Mouse (Mus musculus) bone marrow, adult 2 months (tissue): ENCODE data around the gene Npr3. TPM values are rescaled to one million over a fixed set of nuclear protein-coding genes. Genes with fewer than 3 reads are reported as not detected.

Source experiments
- H3K27ac ChIP-seq: fragments of 200-500 bp; 2 replicates; pipeline ENCODE4 v1.5.1; 2012; ENCODE audit warnings: low read depth, mild to moderate bottlenecking, control low read depth, inconsistent platforms, low read length; ENCODE audit not compliant: control insufficient read depth, poor library complexity, insufficient read depth
- H3K4me1 ChIP-seq: fragments of 200-500 bp; 2 replicates; pipeline ENCODE4 v1.6.1; 2011; ENCODE audit warnings: low read length; ENCODE audit not compliant: control insufficient read depth, insufficient read depth
- H3K4me3 ChIP-seq: fragments of 200-500 bp; replicated peaks from 2 replicates; pipeline ENCODE3; 2011; ENCODE audit warnings: mild to moderate bottlenecking, low read depth, low read length, control low read depth; ENCODE audit not compliant: control insufficient read depth
- CTCF ChIP-seq: fragments of 200-500 bp; IDR thresholded peaks from 2 replicates; pipeline ENCODE4 v1.5.1; 2011; ENCODE audit warnings: low read length, control low read depth; ENCODE audit not compliant: control insufficient read depth, insufficient read depth
- POLR2A ChIP-seq: fragments of 200-500 bp; IDR thresholded peaks from 2 replicates; pipeline ENCODE4 v1.6.1; 2011; ENCODE audit warnings: low read depth, mild to moderate bottlenecking, control low read depth, low read length, borderline replicate concordance; ENCODE audit not compliant: control insufficient read depth
- WGBS: fragments of 180-500 bp; shearing (Covaris S2); methylation state at CpG from one replicate; pipeline ENCODE4 v1.1.7; 2018; 5-methylcytosine and 5-hydroxymethylcytosine counted together
- polyA plus RNA-seq: library from polyadenylated mRNA; stranded (reverse); fragments of >200 nt; gene quantifications from 2 replicates; pipeline ENCODE4 v1.2.4, GENCODE M21; 2011; ENCODE audit warnings: low replicate concordance; ENCODE audit not compliant: missing spikeins, insufficient read depth, insufficient read length

The Npr3 gene
- 0.45 and 0.59 TPM in 2 replicates for polyA plus RNA-seq

DNA sequence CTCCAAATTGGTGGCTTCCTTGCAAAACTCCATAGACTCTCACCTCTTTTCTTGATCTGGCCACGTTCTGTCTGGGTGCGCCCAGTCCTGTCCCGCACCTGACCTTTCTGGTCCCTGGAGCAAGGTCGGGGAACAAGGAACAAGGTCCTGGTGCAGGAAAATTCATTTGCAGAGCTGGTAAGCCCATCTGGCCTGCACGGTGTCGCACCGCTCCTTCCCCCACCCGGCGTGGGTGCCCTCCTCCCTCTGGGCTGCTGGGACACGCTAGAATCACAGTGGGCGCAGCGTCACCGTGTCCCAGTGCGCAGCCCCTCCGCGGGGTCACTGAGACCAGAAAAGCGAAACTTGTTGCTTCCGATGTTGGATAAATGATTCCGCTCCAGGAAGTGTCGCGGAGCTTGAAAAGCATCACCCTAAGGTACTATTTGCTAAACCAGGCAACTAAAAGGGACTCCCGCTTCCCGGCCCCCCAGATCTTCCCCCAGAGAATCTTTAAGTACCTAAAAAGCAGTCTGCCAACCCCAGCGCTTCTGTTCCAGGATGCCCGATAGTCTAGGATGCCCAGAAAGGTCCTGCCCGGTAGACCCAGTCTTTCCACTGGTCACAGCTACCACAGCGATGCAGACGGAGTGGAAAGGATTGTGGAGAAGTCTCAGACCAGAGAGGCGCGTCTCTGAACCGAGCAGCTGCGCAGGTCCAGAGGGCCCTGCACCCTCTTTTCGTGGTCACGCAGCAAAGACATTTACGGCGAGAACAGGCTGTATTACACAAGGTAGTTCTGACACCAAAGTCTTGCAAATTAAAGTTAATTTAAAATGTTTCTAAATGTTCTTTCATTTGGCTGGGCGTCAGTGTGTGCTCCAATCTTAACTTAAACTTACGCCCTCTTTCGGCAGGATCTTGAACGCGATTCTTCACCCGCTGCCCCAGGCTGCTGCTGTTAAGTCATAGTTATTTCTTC is at the start of gene Npr3:
Npr3 (minus strand) TSS at position 717 of the 961 bp plus-strand sequence.
- Histone ChIP-seq H3K27ac (no peak within 1 kb of the TSS), H3K4me1 (no peaks in the 10 kb centered on the region), H3K4me3 (no peak within 1 kb of the TSS)
- 1% methylated on average over 42 of the region's 42 CpGs for WGBS
- TF ChIP-seq POLR2A (no peak), CTCF (no peak)

GRCm38 (mm10) chr15:11956129-11956528 is 49.0 kb upstream of the Npr3 start:
- TF ChIP-seq CTCF = no peak
- no peak for TF ChIP-seq POLR2A
- WGBS = 84% methylated on average over 7 of the region's 7 CpGs
- Histone ChIP-seq H3K27ac (no peak overlapping the region), H3K4me3 (no peak overlapping the region), H3K4me1 (no peaks in the 10 kb centered on the region)

DNA sequence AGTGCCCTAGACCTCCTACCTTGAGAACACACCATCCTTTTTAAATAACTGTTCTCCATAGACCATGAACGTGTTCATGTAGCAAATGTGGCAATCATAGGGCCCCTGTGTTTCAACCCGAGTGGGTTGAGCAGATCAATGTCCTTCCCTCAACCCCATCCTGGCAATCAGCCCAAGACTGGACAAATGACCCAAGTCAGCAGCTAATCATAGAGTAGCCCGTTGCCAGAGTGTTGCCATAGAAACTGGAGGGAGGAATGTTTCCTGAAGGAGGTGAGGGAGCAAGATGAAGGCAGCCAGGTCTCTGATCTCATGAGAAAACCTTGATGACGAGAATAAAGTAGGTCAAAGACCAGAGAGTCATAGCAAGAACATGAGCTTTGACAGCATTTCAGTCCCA is 47.1 kb upstream of the Npr3 start:
- 61% methylated on average over 4 of the region's 4 CpGs for WGBS

DNA sequence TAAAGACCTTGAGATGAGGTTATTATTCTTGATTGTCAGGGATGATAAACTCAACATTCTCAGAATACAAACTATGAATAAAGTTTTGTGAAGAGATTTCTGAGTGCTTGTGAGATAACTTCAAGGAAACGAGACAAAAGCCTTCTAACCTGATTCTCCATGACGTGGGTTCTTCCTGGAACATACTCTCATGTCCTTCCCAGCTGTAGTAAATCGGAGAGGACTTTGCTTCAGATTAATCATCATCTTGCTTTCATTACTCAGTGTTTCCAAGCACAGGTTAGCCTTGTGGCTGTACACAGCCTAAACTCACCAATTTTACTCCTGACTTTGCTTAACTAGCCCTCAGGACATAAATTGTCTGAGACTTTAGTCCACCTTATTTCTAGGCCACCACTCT is 45.1 kb upstream of the Npr3 start:
- no peak for TF ChIP-seq CTCF
- no peak for TF ChIP-seq POLR2A
- no peak overlapping the region for H3K27ac ChIP-seq
- H3K4me1 ChIP-seq = no peaks in the 10 kb centered on the region
- H3K4me3 ChIP-seq = no peak overlapping the region
- 75% methylated on average over 3 of the region's 3 CpGs for WGBS

More for the DNA sequence above, 47.1 kb upstream of the Npr3 start:
- Histone ChIP-seq H3K27ac (no peak overlapping the region), H3K4me3 (no peak overlapping the region), H3K4me1 (no peaks in the 10 kb centered on the region)
- TF ChIP-seq POLR2A (no peak), CTCF (no peak)

GRCm38 (mm10) chr15:11951181-11951580 is 44.1 kb upstream of the Npr3 start:
- Histone ChIP-seq H3K27ac (no peak overlapping the region), H3K4me3 (no peak overlapping the region), H3K4me1 (no peaks in the 10 kb centered on the region)
- 89% methylated on average over 7 of the region's 7 CpGs for WGBS
- TF ChIP-seq POLR2A (no peak), CTCF (no peak)

GRCm38 (mm10) chr15:11950144-11950543 is 43.1 kb upstream of the Npr3 start:
- Histone ChIP-seq H3K4me1 (no peaks in the 10 kb centered on the region), H3K4me3 (no peak overlapping the region), H3K27ac (no peak overlapping the region)
- TF ChIP-seq POLR2A (no peak), CTCF (no peak)
- 85% methylated on average over 10 of the region's 10 CpGs for WGBS

DNA sequence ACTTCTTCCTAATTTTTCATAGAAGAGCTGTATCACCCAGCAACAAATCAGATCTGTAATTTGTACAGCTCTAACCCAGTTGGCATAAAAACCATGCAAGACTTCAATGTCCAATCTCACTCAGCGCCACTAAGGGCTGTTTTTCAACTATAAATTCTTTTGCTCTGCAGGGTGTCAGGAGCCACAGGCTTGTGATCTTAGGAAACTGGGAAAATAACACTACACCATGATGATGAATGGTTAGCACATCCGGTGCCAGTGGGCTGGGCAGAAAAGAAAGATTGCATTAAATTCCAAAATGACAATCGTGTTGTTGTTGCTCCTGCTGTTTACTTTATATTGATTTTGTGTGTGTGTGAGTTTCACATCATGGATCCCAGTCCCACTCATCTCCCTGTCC is 42.4 kb upstream of the Npr3 start:
- WGBS = 82% methylated on average over 3 of the region's 3 CpGs
- Histone ChIP-seq H3K4me3 (no peak overlapping the region), H3K4me1 (no peaks in the 10 kb centered on the region), H3K27ac (no peak overlapping the region)
- TF ChIP-seq CTCF (no peak), POLR2A (no peak)

GRCm38 (mm10) chr15:11940855-11941254 is 33.8 kb upstream of the Npr3 start:
- no peak overlapping the region for H3K4me3 ChIP-seq
- TF ChIP-seq CTCF (no peak), POLR2A (no peak)
- H3K27ac ChIP-seq = no peak overlapping the region
- WGBS = 89% methylated on average over 5 of the region's 5 CpGs
- no peaks in the 10 kb centered on the region for H3K4me1 ChIP-seq
